Mouse (Mus musculus): ENCODE measurements at regions not wholly inside any gene's neighbourhood (a gene's known extent, or its start where the extent isn't known, plus 50 kb on each side); places are given as distances from the start of the nearest gene placed in this dataset.

- no peak overlapping the region for H3K4me3 ChIP-seq (ENCODE audit: control insufficient read depth in 1 of 2, insufficient read depth in 1 of 2, low read depth in 2 of 2, low read length in 2 of 2)
- H3K79me2 ChIP-seq (ENCODE audit: control insufficient read depth, insufficient read depth, low read length, poor library complexity): no peaks in the 10 kb centered on the region
- H3K27ac ChIP-seq (ENCODE audit: control insufficient read depth, low read depth, low read length): no peak overlapping the region
- H3K9ac ChIP-seq (ENCODE audit: control insufficient read depth, low read depth, low read length, poor library complexity, severe bottlenecking): no peak overlapping the region
- TF ChIP-seq UBTF (IDR thresholded peaks at IDR 0.05; ENCODE audit: borderline replicate concordance, insufficient read depth, low read depth, low read length) (no peak), POLR2AphosphoS5 (IDR thresholded peaks at IDR 0.05; ENCODE audit: borderline replicate concordance, low read depth, low read length) (no peak), SMC3 (IDR thresholded peaks at IDR 0.05; ENCODE audit: low read depth, low read length) (no peak), TBP (IDR thresholded peaks at IDR 0.05; ENCODE audit: low read depth, low read length) (no peak), USF1 (IDR thresholded peaks at IDR 0.05; ENCODE audit: low read depth, low read length) (no peak), RCOR1 (IDR thresholded peaks at IDR 0.05; ENCODE audit: low read depth, low read length) (no peak), CHD2 (IDR thresholded peaks at IDR 0.05; ENCODE audit: low read length) (no peak), KAT2A (conservative IDR thresholded peaks at IDR 0.05; ENCODE audit: low read depth, low read length) (no peak), ZMIZ1 (IDR thresholded peaks at IDR 0.05; ENCODE audit: low read depth, low read length) (no peak), RAD21 (IDR thresholded peaks at IDR 0.05; ENCODE audit: low read depth, low read length) (no peak), MEF2A (IDR thresholded peaks at IDR 0.05; ENCODE audit: extremely low read depth, insufficient replicate concordance, low read depth, low read length, poor library complexity, severe bottlenecking) (no peak), MAZ (IDR thresholded peaks at IDR 0.05; ENCODE audit: low read depth, low read length) (no peak), ELF1 (IDR thresholded peaks at IDR 0.05; ENCODE audit: low read depth, low read length) (no peak), EP300 (IDR thresholded peaks at IDR 0.05; ENCODE audit: low read depth in 1 of 2, low read length in 2 of 2) (no peak), CTCF (IDR thresholded peaks at IDR 0.05 in 2 of 3, conservative IDR thresholded peaks at IDR 0.05 in 1 of 3; ENCODE audit: control insufficient read depth in 1 of 3, insufficient read depth in 1 of 3, low read depth in 2 of 3, low read length in 3 of 3, poor library complexity in 1 of 3, severe bottlenecking in 1 of 3) (no peak), GABPA (IDR thresholded peaks at IDR 0.05; ENCODE audit: low read depth, low read length) (no peak), ETS1 (IDR thresholded peaks at IDR 0.05; ENCODE audit: low read depth, low read length) (no peak), ZC3H11A (IDR thresholded peaks at IDR 0.05; ENCODE audit: low read depth, low read length) (no peak), SIN3A (IDR thresholded peaks at IDR 0.05; ENCODE audit: low read length) (no peak)
- DNase-seq (ENCODE audit: low read depth, low spot score): no peak
- H3K36me3 ChIP-seq (ENCODE audit: control insufficient read depth in 1 of 2, insufficient read depth in 2 of 2, low read length in 2 of 2): no peaks in the 10 kb centered on the region
- no peaks in the 10 kb centered on the region for H3K27me3 ChIP-seq (ENCODE audit: control insufficient read depth in 1 of 2, insufficient read depth in 2 of 2, low read length in 2 of 2)
- H3K9me3 ChIP-seq (replicated peaks; ENCODE audit: insufficient read depth, low read length): no peaks in the 10 kb centered on the region
- H3K4me1 ChIP-seq (ENCODE audit: control insufficient read depth in 1 of 2, insufficient read depth in 2 of 2, low read length in 2 of 2): no peaks in the 10 kb centered on the region
Measured at GRCm38 (mm10) chr5:126098433-126098832, 566.9 kb downstream of the Tmem132b start.

- no peak overlapping the region for H3K27ac ChIP-seq (ENCODE audit: control insufficient read depth, low read depth, low read length)
- DNase-seq (ENCODE audit: low read depth, low spot score): no peak
- H3K79me2 ChIP-seq (ENCODE audit: control insufficient read depth, insufficient read depth, low read length, poor library complexity): no peaks in the 10 kb centered on the region
- no peak for TF ChIP-seq EP300 (IDR thresholded peaks at IDR 0.05; ENCODE audit: low read depth in 1 of 2, low read length in 2 of 2)
- TF ChIP-seq ZNF384 (IDR thresholded peaks at IDR 0.05; ENCODE audit: low read depth, low read length): no peak
- no peak for TF ChIP-seq UBTF (IDR thresholded peaks at IDR 0.05; ENCODE audit: borderline replicate concordance, insufficient read depth, low read depth, low read length)
- TF ChIP-seq JUND (IDR thresholded peaks at IDR 0.05; ENCODE audit: low read depth, low read length): no peak
- TF ChIP-seq ETS1 (IDR thresholded peaks at IDR 0.05; ENCODE audit: low read depth, low read length): no peak
- no peak for TF ChIP-seq POLR2AphosphoS5 (IDR thresholded peaks at IDR 0.05; ENCODE audit: borderline replicate concordance, low read depth, low read length)
- TF ChIP-seq ZC3H11A (IDR thresholded peaks at IDR 0.05; ENCODE audit: low read depth, low read length): no peak
- no peak for TF ChIP-seq CHD2 (IDR thresholded peaks at IDR 0.05; ENCODE audit: low read length)
- no peak for TF ChIP-seq MYC (IDR thresholded peaks at IDR 0.05; ENCODE audit: low read depth, low read length)
- no peak for TF ChIP-seq RCOR1 (IDR thresholded peaks at IDR 0.05; ENCODE audit: low read depth, low read length)
- no peak for TF ChIP-seq TCF12 (IDR thresholded peaks at IDR 0.05; ENCODE audit: low read depth, low read length)
- TF ChIP-seq TBP (IDR thresholded peaks at IDR 0.05; ENCODE audit: low read depth, low read length): no peak
- TF ChIP-seq BHLHE40 (IDR thresholded peaks at IDR 0.05; ENCODE audit: borderline replicate concordance, low read depth, low read length): no peak
- no peak for TF ChIP-seq MYB (IDR thresholded peaks at IDR 0.05; ENCODE audit: low read depth, low read length)
- no peak for TF ChIP-seq MXI1 (IDR thresholded peaks at IDR 0.05; ENCODE audit: low read depth, low read length)
- no peak for TF ChIP-seq NRF1 (IDR thresholded peaks at IDR 0.05; ENCODE audit: insufficient read depth, low read depth, low read length, poor library complexity, severe bottlenecking)
- no peak overlapping the region for H3K9ac ChIP-seq (ENCODE audit: control insufficient read depth, low read depth, low read length, poor library complexity, severe bottlenecking)
- no peaks in the 10 kb centered on the region for H3K4me1 ChIP-seq (ENCODE audit: control insufficient read depth in 1 of 2, insufficient read depth in 2 of 2, low read length in 2 of 2)
- no peaks in the 10 kb centered on the region for H3K27me3 ChIP-seq (ENCODE audit: control insufficient read depth in 1 of 2, insufficient read depth in 2 of 2, low read length in 2 of 2)
- H3K4me3 ChIP-seq (ENCODE audit: control insufficient read depth in 1 of 2, insufficient read depth in 1 of 2, low read depth in 2 of 2, low read length in 2 of 2): no peak overlapping the region
- no peaks in the 10 kb centered on the region for H3K9me3 ChIP-seq (replicated peaks; ENCODE audit: insufficient read depth, low read length)
- no peaks in the 10 kb centered on the region for H3K36me3 ChIP-seq (ENCODE audit: control insufficient read depth in 1 of 2, insufficient read depth in 2 of 2, low read length in 2 of 2)
Measured at GRCm38 (mm10) chr5:126099931-126100330, 568.4 kb downstream of the Tmem132b start.
